Mouse (Mus musculus): ENCODE measurements at regions not wholly inside any gene's neighbourhood (a gene's known extent, or its start where the extent isn't known, plus 50 kb on each side); places are given as distances from the start of the nearest gene placed in this dataset.

DNA sequence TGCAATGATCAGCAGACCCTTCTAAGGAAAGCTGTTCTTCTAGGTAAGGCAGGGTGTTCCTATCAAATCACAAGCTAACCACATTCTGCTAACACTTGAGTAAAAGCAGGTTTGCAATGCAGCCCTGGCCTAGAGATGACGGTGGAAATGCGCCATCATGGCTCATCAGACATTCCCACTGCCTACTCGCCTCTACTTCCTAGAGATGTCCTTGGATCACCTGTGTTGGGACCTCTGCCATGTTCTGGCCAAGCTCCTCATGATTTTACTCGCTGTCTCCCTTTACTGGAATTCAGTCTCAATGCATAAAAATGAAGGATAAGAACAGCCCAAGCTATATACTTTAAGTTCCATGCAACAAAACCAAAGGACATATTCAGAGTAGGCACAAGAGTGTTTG is 1461.3 kb upstream of the Gm6569 start:
- H3K9me3 ChIP-seq (replicated peaks; ENCODE audit: low read length) = peaks cover 4% of the 10 kb centered on the region
- no peaks in the 10 kb centered on the region for H3K36me3 ChIP-seq (replicated peaks in 1 of 2; ENCODE audit: control insufficient read depth in 1 of 2, insufficient read depth in 1 of 2, low read length in 1 of 2)
- H3K4me2 ChIP-seq (ENCODE audit: insufficient read depth, low read depth, poor library complexity, severe bottlenecking) = no peak overlapping the region
- no peaks in the 10 kb centered on the region for H3K4me1 ChIP-seq (ENCODE audit: control insufficient read depth in 1 of 2, insufficient read depth in 2 of 2)
- peaks cover 2% of the 10 kb centered on the region for H3K27me3 ChIP-seq (replicated peaks)
- in situ Hi-C loops (cut with MboI; ENCODE audit: low pct_ligation_motif_present, low pct_unique_long_range_greater_than_20kb, low sequenced_read_pairs) = no loop called here
- TF ChIP-seq MAZ (IDR thresholded peaks at IDR 0.05; ENCODE audit: low read depth, low read length) = no peak
- TF ChIP-seq MYC (IDR thresholded peaks at IDR 0.05; ENCODE audit: low read depth, low read length) = no peak
- no peak for TF ChIP-seq POLR2AphosphoS2 (IDR thresholded peaks at IDR 0.05; ENCODE audit: low read depth, low read length)
- TF ChIP-seq NRF1 (IDR thresholded peaks at IDR 0.05; ENCODE audit: low read depth, low read length) = no peak
- no peak for TF ChIP-seq CHD1 (IDR thresholded peaks at IDR 0.05; ENCODE audit: low read depth, low read length)
- no peak for TF ChIP-seq MAX (IDR thresholded peaks at IDR 0.05; ENCODE audit: low read length)
- TF ChIP-seq HCFC1 (IDR thresholded peaks at IDR 0.05; ENCODE audit: low read depth, low read length) = no peak
- DNase-seq (ENCODE audit: extremely low read depth) = no peak
- dilution Hi-C loops (cut with MboI; ENCODE audit: extremely low pct_ligation_motif_present, extremely low pct_unique_long_range_greater_than_20kb, low sequenced_read_pairs) = no loop called here
- H3K4me3 ChIP-seq (replicated peaks in 1 of 3; ENCODE audit: low read depth in 2 of 3, low read length in 2 of 3, poor library complexity in 1 of 3) = no peak overlapping the region
- no peak overlapping the region for H3K9ac ChIP-seq (ENCODE audit: insufficient read depth, low read depth)
- H3K79me2 ChIP-seq (replicated peaks; ENCODE audit: control insufficient read depth, extremely low read depth, insufficient read depth, poor library complexity, severe bottlenecking) = no peaks in the 10 kb centered on the region
- no peak overlapping the region for H3K27ac ChIP-seq (ENCODE audit: insufficient read depth, low read depth)

DNA sequence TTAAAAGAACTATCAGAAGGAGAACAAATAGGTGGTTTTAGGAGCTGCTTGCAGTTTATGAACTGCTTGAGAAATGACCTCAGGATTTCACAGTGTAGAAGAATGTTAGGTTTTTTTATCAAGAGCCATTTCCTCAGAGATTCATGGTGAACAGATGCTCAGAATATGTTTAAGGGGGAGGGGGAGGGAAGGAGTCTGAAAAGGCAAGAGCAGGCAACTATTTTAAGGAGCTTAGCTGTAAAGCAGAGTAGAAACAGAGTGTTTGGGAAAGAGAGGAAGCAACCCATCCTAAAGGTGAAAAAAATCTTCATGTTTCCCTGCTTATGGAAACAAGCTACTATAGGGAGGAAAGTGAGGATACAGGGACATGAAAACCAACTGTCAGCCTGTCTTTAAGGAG is 1457.2 kb upstream of the Gm6569 start:
- Histone ChIP-seq H3K4me1 (ENCODE audit: control insufficient read depth in 1 of 2, insufficient read depth in 2 of 2) (no peaks in the 10 kb centered on the region), H3K27ac (ENCODE audit: insufficient read depth, low read depth) (no peak overlapping the region), H3K9ac (ENCODE audit: insufficient read depth, low read depth) (no peak overlapping the region), H3K27me3 (replicated peaks) (peaks cover 2% of the 10 kb centered on the region), H3K79me2 (replicated peaks; ENCODE audit: control insufficient read depth, extremely low read depth, insufficient read depth, poor library complexity, severe bottlenecking) (no peaks in the 10 kb centered on the region), H3K4me3 (replicated peaks in 1 of 3; ENCODE audit: low read depth in 2 of 3, low read length in 2 of 3, poor library complexity in 1 of 3) (no peak overlapping the region), H3K4me2 (ENCODE audit: insufficient read depth, low read depth, poor library complexity, severe bottlenecking) (no peak overlapping the region), H3K36me3 (replicated peaks in 1 of 2; ENCODE audit: control insufficient read depth in 1 of 2, insufficient read depth in 1 of 2, low read length in 1 of 2) (no peaks in the 10 kb centered on the region), H3K9me3 (replicated peaks; ENCODE audit: low read length) (peaks cover 6% of the 10 kb centered on the region)
- DNase-seq (ENCODE audit: extremely low read depth) = no peak
- dilution Hi-C loops (cut with MboI; ENCODE audit: extremely low pct_ligation_motif_present, extremely low pct_unique_long_range_greater_than_20kb, low sequenced_read_pairs) = no loop called here
- TF ChIP-seq SIN3A (IDR thresholded peaks at IDR 0.05; ENCODE audit: low read length) (no peak), EP300 (IDR thresholded peaks at IDR 0.05; ENCODE audit: low read length) (no peak), POLR2AphosphoS2 (IDR thresholded peaks at IDR 0.05; ENCODE audit: low read depth, low read length) (no peak), USF2 (conservative IDR thresholded peaks at IDR 0.05; ENCODE audit: low read depth, low read length) (no peak), MYC (IDR thresholded peaks at IDR 0.05; ENCODE audit: low read depth, low read length) (no peak), JUN (IDR thresholded peaks at IDR 0.05; ENCODE audit: insufficient read depth, low read depth, low read length) (no peak), IRF4 (IDR thresholded peaks at IDR 0.05; ENCODE audit: low read depth, low read length) (no peak), ZKSCAN1 (IDR thresholded peaks at IDR 0.05; ENCODE audit: borderline replicate concordance, low read depth, low read length) (no peak), ETS1 (conservative IDR thresholded peaks at IDR 0.05; ENCODE audit: low read depth, low read length) (no peak), TBP (conservative IDR thresholded peaks at IDR 0.05; ENCODE audit: low read depth, low read length) (no peak), SMC3 (IDR thresholded peaks at IDR 0.05; ENCODE audit: low read depth, low read length) (no peak), JUND (conservative IDR thresholded peaks at IDR 0.05; ENCODE audit: low read depth, low read length) (no peak), ZNF384 (IDR thresholded peaks at IDR 0.05; ENCODE audit: low read depth, low read length) (no peak), NRF1 (IDR thresholded peaks at IDR 0.05; ENCODE audit: low read depth, low read length) (no peak), MAX (IDR thresholded peaks at IDR 0.05; ENCODE audit: low read length) (no peak), NELFE (IDR thresholded peaks at IDR 0.05; ENCODE audit: low read depth, low read length) (no peak)
- in situ Hi-C loops (cut with MboI; ENCODE audit: low pct_ligation_motif_present, low pct_unique_long_range_greater_than_20kb, low sequenced_read_pairs) = no loop called here
